Mouse (Mus musculus): ENCODE results near the gene Olfr482. TPM values are rescaled to one million over a fixed set of nuclear protein-coding genes. Genes with fewer than 3 reads are reported as not detected.

Gene Olfr482
- not detected in 2 replicates for polyA plus RNA-seq (2012; rRNA removed)

GRCm38 (mm10) chr7:108097486-108097885 lies at the start of gene Olfr482:
Gene Olfr482 (minus strand): TSS chr7:108097586.

GRCm38 (mm10) chr7:108127349-108127748 lies 30.0 kb upstream of the Olfr482 start, which contains the start of gene Olfr484:
Gene Olfr484 (minus strand): TSS chr7:108127449.

GRCm38 (mm10) chr7:108100549-108100948 lies 3.2 kb upstream of the Olfr482 start, which contains the start of gene Olfr483:
Gene Olfr483 (plus strand): TSS chr7:108100849.

GRCm38 (mm10) chr7:108079555-108079954 lies 17.8 kb downstream of the Olfr482 start, which contains the start of gene Olfr481:
Gene Olfr481 (plus strand): TSS chr7:108079855.

GRCm38 (mm10) chr7:108067246-108067645 lies 30.1 kb downstream of the Olfr482 start, which contains the start of gene Olfr480:
Gene Olfr480 (minus strand): TSS chr7:108067346.

GRCm38 (mm10) chr7:108050393-108050792 lies 47.0 kb downstream of the Olfr482 start, which contains the start of gene Olfr479:
Gene Olfr479 (plus strand): TSS chr7:108050693.

Other genes starting within 250 kb of the Olfr482 start
- not detected in 2 replicates for gene Olfr472, start 199.7 kb downstream of the Olfr482 start, polyA plus RNA-seq (2012; rRNA removed)
- not detected in 2 replicates for gene Olfr473, start 167.1 kb downstream of the Olfr482 start, polyA plus RNA-seq (2012; rRNA removed)
- not detected in 2 replicates for gene Olfr474, start 142.9 kb downstream of the Olfr482 start, polyA plus RNA-seq (2012; rRNA removed)
- gene Olfr476, start 132.8 kb downstream of the Olfr482 start, polyA plus RNA-seq (2012; rRNA removed): not detected in 2 replicates
- gene Olfr477, start 110.9 kb downstream of the Olfr482 start, polyA plus RNA-seq (2012; rRNA removed): not detected in 2 replicates
- not detected in 2 replicates for gene Olfr478, start 63.6 kb downstream of the Olfr482 start, polyA plus RNA-seq (2012; rRNA removed)
- not detected in 2 replicates for gene Olfr479, start 46.9 kb downstream of the Olfr482 start, polyA plus RNA-seq (2012; rRNA removed)
- gene Olfr480, start 30.2 kb downstream of the Olfr482 start, polyA plus RNA-seq (2012; rRNA removed): not detected in 2 replicates
- gene Olfr481, start 17.7 kb downstream of the Olfr482 start, polyA plus RNA-seq (2012; rRNA removed): not detected in 2 replicates
- gene Olfr483, start 3.3 kb upstream of the Olfr482 start, polyA plus RNA-seq (2012; rRNA removed): not detected in 2 replicates
- not detected in 2 replicates for gene Olfr484, start 29.9 kb upstream of the Olfr482 start, polyA plus RNA-seq (2012; rRNA removed)
- not detected in 2 replicates for gene Olfr485, start 62.3 kb upstream of the Olfr482 start, polyA plus RNA-seq (2012; rRNA removed)
- not detected in 2 replicates for gene Olfr486, start 75.2 kb upstream of the Olfr482 start, polyA plus RNA-seq (2012; rRNA removed)
- not detected in 2 replicates for gene Olfr487, start 117.0 kb upstream of the Olfr482 start, polyA plus RNA-seq (2012; rRNA removed)
- gene Olfr488, start 160.8 kb upstream of the Olfr482 start, polyA plus RNA-seq (2012; rRNA removed): not detected in 2 replicates
- not detected in 2 replicates for gene Olfr490, start 191.3 kb upstream of the Olfr482 start, polyA plus RNA-seq (2012; rRNA removed)
- gene Olfr491, start 215.9 kb upstream of the Olfr482 start, polyA plus RNA-seq (2012; rRNA removed): not detected in 2 replicates
- not detected in 2 replicates for gene Olfr492, start 226.1 kb upstream of the Olfr482 start, polyA plus RNA-seq (2012; rRNA removed)
- gene Olfr493, start 249.4 kb upstream of the Olfr482 start, polyA plus RNA-seq (2012; rRNA removed): not detected in 2 replicates